Mouse (Mus musculus): ENCODE results near the gene Gm3453.
"Not testable (repeated sequence)": the region's sequence is repeated elsewhere in the genome, so short reads cannot be mapped to it uniquely, and the experiment has no call there.

Gm3453 gene

GRCm38 (mm10) chr14:5979037-5979436 lies at the start of gene Gm3453:
Gene Gm3453 (minus strand): TSS chr14:5979137.
- DNase-seq (ENCODE audit: low spot score), result not testable (repeated sequence)

- not testable (repeated sequence) for DNase-seq (ENCODE audit: low spot score)
Measured at GRCm38 (mm10) chr14:5987136-5987535, 8.2 kb upstream of the Gm3453 start.

GRCm38 (mm10) chr14:5962441-5962840 lies 16.5 kb downstream of the Gm3453 start:
- not testable (repeated sequence) for DNase-seq (ENCODE audit: low spot score)

GRCm38 (mm10) chr14:5961635-5962034 lies 17.3 kb downstream of the Gm3453 start, which contains the start of gene Gm3248:
Gene Gm3248 (minus strand): TSS chr14:5961745.
- DNase-seq (ENCODE audit: low spot score), result peak; percentile 26

- peak; percentile 5 for DNase-seq (ENCODE audit: low spot score)
Measured at GRCm38 (mm10) chr14:5961102-5961501, 17.8 kb downstream of the Gm3453 start.

GRCm38 (mm10) chr14:5960479-5960878 lies 18.5 kb downstream of the Gm3453 start:
- DNase-seq (ENCODE audit: low spot score), result not testable (repeated sequence)

- DNase-seq (ENCODE audit: low spot score), result not testable (repeated sequence)
Measured at GRCm38 (mm10) chr14:5923276-5923675, 55.7 kb downstream of the Gm3453 start.
